Mouse (Mus musculus): ENCODE results near the gene Ptprg. TPM values are rescaled to one million over a fixed set of nuclear protein-coding genes. Genes with fewer than 3 reads are reported as not detected.

Gene Ptprg
- polyA plus RNA-seq, 1 experiment: 16.6 TPM

GRCm38 (mm10) chr14:12107459-12107858, 554.1 kb downstream of the Ptprg start:
- Histone ChIP-seq H3K36me3 (ENCODE audit: control insufficient read depth, insufficient read depth) (no peaks in the 10 kb centered on the region), H3ac (ENCODE audit: control insufficient read depth, insufficient read length, low read depth) (no peak overlapping the region), H3K79me3 (ENCODE audit: low read depth) (no peaks in the 10 kb centered on the region), H3K4me3 (ENCODE audit: insufficient read depth, poor library complexity, severe bottlenecking) (no peak overlapping the region), H3K27me3 (ENCODE audit: control insufficient read depth, insufficient read depth, insufficient read length) (no peaks in the 10 kb centered on the region), H3K79me2 (ENCODE audit: control insufficient read depth, insufficient read depth) (no peaks in the 10 kb centered on the region)
- TF ChIP-seq CEBPB (IDR thresholded peaks at IDR 0.05; ENCODE audit: low read depth) (no peak), MYOD1 (IDR thresholded peaks at IDR 0.05; ENCODE audit: control insufficient read depth, insufficient read length, low read depth) (no peak), MYOG (IDR thresholded peaks at IDR 0.05; ENCODE audit: control insufficient read depth, extremely low read depth, insufficient read length) (no peak)

DNA sequence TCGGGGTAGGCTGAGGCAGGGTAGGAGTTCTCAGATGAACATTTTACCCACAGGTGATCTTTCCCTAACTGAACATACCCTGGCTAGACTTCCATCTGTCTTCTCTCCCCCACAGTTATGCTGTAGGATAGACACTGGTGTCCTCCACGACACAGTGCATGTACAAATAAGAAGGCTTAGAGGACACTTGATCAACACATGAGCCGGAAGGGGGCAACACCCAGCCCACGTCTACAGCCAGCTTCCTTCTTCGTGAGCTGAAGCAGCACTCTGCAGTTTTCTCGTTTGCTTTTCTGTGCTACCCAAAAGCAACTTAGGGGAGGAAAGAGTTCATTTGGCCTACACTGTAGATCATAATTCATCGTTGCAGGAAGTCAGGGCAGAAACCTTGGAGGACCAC, 554.7 kb downstream of the Ptprg start:
- no peaks in the 10 kb centered on the region for H3K36me3 ChIP-seq (ENCODE audit: control insufficient read depth, insufficient read depth)
- no peaks in the 10 kb centered on the region for H3K79me3 ChIP-seq (ENCODE audit: low read depth)
- no peak for TF ChIP-seq USF1 (IDR thresholded peaks at IDR 0.05; ENCODE audit: low read depth)
- H3ac ChIP-seq (ENCODE audit: control insufficient read depth, insufficient read length, low read depth): no peak overlapping the region
- H3K27me3 ChIP-seq (ENCODE audit: control insufficient read depth, insufficient read depth, insufficient read length): no peaks in the 10 kb centered on the region
- H3K4me3 ChIP-seq (ENCODE audit: insufficient read depth, poor library complexity, severe bottlenecking): no peak overlapping the region
- no peaks in the 10 kb centered on the region for H3K79me2 ChIP-seq (ENCODE audit: control insufficient read depth, insufficient read depth)

DNA sequence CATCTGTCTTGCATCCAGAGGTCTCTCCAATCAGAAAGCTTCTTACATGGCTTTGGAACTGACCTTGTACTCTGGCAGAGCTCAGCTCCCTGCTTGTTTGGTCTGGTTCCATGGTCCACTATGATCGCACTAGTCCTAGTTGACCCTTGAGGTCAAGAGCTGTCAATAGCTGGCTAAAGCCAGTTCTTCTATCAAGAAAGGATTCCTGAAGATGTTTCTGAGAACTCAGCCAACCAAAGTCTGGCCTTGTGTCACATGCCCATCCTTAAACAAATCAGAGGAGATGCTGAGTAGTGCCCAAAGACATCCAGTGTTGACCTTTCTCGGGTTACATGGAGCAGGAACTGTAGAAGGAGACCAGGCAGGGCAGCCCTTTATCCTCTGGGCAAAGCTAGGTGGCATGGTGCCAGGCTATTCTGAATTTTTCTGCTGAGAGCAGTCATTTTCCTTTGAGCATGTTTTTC, 559.2 kb downstream of the Ptprg start:
- Histone ChIP-seq H3K27me3 (ENCODE audit: control insufficient read depth, insufficient read depth, insufficient read length) (no peaks in the 10 kb centered on the region), H3K4me3 (ENCODE audit: insufficient read depth, poor library complexity, severe bottlenecking) (no peak overlapping the region), H3K79me3 (ENCODE audit: low read depth) (no peaks in the 10 kb centered on the region), H3K36me3 (ENCODE audit: control insufficient read depth, insufficient read depth) (no peaks in the 10 kb centered on the region), H3K79me2 (ENCODE audit: control insufficient read depth, insufficient read depth) (no peaks in the 10 kb centered on the region), H3ac (ENCODE audit: control insufficient read depth, insufficient read length, low read depth) (no peak overlapping the region)
- peak; percentile 32 for TF ChIP-seq USF1 (IDR thresholded peaks at IDR 0.05; ENCODE audit: low read depth)
- no peak for TF ChIP-seq CTCF (IDR thresholded peaks at IDR 0.05; ENCODE audit: control insufficient read depth, insufficient read depth, insufficient read length)
- TF ChIP-seq MYOD1 (IDR thresholded peaks at IDR 0.05; ENCODE audit: control insufficient read depth, insufficient read length, low read depth): no peak
- TF ChIP-seq MAX (IDR thresholded peaks at IDR 0.05): no peak

DNA sequence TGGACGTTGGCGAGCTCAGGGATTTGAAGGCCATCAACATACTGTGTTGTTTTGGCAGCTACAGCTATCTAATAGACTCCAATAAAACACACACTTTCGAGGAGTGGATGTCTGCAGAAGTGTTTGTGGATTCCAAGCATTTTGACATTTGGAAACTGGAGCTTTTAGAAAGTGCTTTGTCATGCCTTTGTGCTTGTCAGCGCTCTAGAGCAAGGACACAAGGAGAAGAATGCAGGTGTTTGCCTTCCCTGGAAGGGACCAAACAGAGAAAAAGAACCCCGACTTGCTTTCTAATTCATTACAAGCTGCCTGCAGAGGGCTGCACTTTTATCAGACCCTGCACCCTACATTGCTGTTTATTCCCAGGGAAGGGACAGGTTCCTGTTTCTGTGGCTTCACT, 560.0 kb downstream of the Ptprg start:
- Histone ChIP-seq H3K27me3 (ENCODE audit: control insufficient read depth, insufficient read depth, insufficient read length) (no peaks in the 10 kb centered on the region), H3K36me3 (ENCODE audit: control insufficient read depth, insufficient read depth) (no peaks in the 10 kb centered on the region), H3K79me3 (ENCODE audit: low read depth) (no peaks in the 10 kb centered on the region), H3K4me3 (ENCODE audit: insufficient read depth, poor library complexity, severe bottlenecking) (no peak overlapping the region), H3K79me2 (ENCODE audit: control insufficient read depth, insufficient read depth) (no peaks in the 10 kb centered on the region), H3ac (ENCODE audit: control insufficient read depth, insufficient read length, low read depth) (no peak overlapping the region)
- no peak for TF ChIP-seq USF1 (IDR thresholded peaks at IDR 0.05; ENCODE audit: low read depth)

DNA sequence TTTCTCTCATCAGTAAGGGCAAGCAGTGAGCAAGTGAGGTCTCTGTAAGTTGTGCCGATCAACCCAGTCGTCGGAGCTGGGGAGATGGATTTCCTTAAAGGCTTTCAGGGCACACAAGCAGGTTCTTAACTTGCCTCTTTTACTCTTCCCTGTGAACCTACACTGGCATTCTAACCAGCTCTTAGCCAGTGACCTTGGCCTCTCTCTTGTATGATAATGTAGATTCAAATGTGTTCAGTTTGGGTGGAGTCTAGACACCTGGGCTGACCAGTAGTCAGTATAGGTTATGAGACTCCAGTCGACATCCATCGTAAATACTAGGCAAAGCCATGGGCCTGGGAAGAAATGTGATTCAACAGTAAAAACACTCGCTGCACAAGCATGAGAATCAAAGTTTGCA, 560.7 kb downstream of the Ptprg start:
- no peaks in the 10 kb centered on the region for H3K79me2 ChIP-seq (ENCODE audit: control insufficient read depth, insufficient read depth)
- H3ac ChIP-seq (ENCODE audit: control insufficient read depth, insufficient read length, low read depth): no peak overlapping the region
- no peaks in the 10 kb centered on the region for H3K79me3 ChIP-seq (ENCODE audit: low read depth)
- no peaks in the 10 kb centered on the region for H3K27me3 ChIP-seq (ENCODE audit: control insufficient read depth, insufficient read depth, insufficient read length)
- H3K4me3 ChIP-seq (ENCODE audit: insufficient read depth, poor library complexity, severe bottlenecking): no peak overlapping the region
- H3K36me3 ChIP-seq (ENCODE audit: control insufficient read depth, insufficient read depth): no peaks in the 10 kb centered on the region
- no peak for TF ChIP-seq USF1 (IDR thresholded peaks at IDR 0.05; ENCODE audit: low read depth)
- TF ChIP-seq CEBPB (IDR thresholded peaks at IDR 0.05; ENCODE audit: low read depth): no peak
- no peak for TF ChIP-seq FOSL1 (IDR thresholded peaks at IDR 0.05; ENCODE audit: insufficient read depth, low read length, poor library complexity, severe bottlenecking)
- no peak for TF ChIP-seq MAX (IDR thresholded peaks at IDR 0.05)
- TF ChIP-seq MYOG (IDR thresholded peaks at IDR 0.05; ENCODE audit: control insufficient read depth, extremely low read depth, insufficient read length): no peak
- TF ChIP-seq CTCF (IDR thresholded peaks at IDR 0.05; ENCODE audit: control insufficient read depth, insufficient read depth, insufficient read length): no peak
- no peak for TF ChIP-seq MYOD1 (IDR thresholded peaks at IDR 0.05; ENCODE audit: control insufficient read depth, insufficient read length, low read depth)

DNA sequence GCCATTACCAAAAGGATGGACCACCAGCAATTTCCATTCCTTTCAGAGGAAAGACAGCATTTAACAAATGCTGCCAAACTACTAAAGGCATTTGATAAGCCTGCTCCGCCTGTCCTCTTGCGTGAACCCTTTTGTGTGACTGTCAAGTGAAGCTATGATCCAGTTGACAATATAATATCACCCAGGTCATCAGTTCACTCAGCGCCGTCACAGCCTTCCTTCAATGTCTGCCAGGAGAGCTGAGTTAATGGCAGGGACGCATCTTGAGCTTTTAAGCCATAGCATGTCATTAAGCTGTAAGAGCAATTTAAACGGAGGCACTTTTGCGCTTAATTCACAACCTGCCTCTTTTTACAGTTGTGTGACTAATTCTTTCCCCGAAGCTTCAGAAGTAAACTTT, 565.9 kb downstream of the Ptprg start:
- no peaks in the 10 kb centered on the region for H3K79me3 ChIP-seq (ENCODE audit: low read depth)
- no peak overlapping the region for H3K4me3 ChIP-seq (ENCODE audit: insufficient read depth, poor library complexity, severe bottlenecking)
- no peaks in the 10 kb centered on the region for H3K36me3 ChIP-seq (ENCODE audit: control insufficient read depth, insufficient read depth)
- H3K79me2 ChIP-seq (ENCODE audit: control insufficient read depth, insufficient read depth): no peaks in the 10 kb centered on the region
- TF ChIP-seq FOSL1 (IDR thresholded peaks at IDR 0.05; ENCODE audit: insufficient read depth, low read length, poor library complexity, severe bottlenecking): no peak
- no peak for TF ChIP-seq MYOG (IDR thresholded peaks at IDR 0.05; ENCODE audit: control insufficient read depth, extremely low read depth, insufficient read length)
- TF ChIP-seq CTCF (IDR thresholded peaks at IDR 0.05; ENCODE audit: control insufficient read depth, insufficient read depth, insufficient read length): no peak
- no peak for TF ChIP-seq CEBPB (IDR thresholded peaks at IDR 0.05; ENCODE audit: low read depth)
- TF ChIP-seq USF1 (IDR thresholded peaks at IDR 0.05; ENCODE audit: low read depth): no peak
- no peak for TF ChIP-seq MAX (IDR thresholded peaks at IDR 0.05)
- TF ChIP-seq MYOD1 (IDR thresholded peaks at IDR 0.05; ENCODE audit: control insufficient read depth, insufficient read length, low read depth): no peak
- H3ac ChIP-seq (ENCODE audit: control insufficient read depth, insufficient read length, low read depth): no peak overlapping the region
- H3K27me3 ChIP-seq (ENCODE audit: control insufficient read depth, insufficient read depth, insufficient read length): no peaks in the 10 kb centered on the region

- Histone ChIP-seq H3ac (ENCODE audit: control insufficient read depth, insufficient read length, low read depth) (no peak overlapping the region), H3K36me3 (ENCODE audit: control insufficient read depth, insufficient read depth) (no peaks in the 10 kb centered on the region), H3K27me3 (ENCODE audit: control insufficient read depth, insufficient read depth, insufficient read length) (no peaks in the 10 kb centered on the region), H3K79me3 (ENCODE audit: low read depth) (no peaks in the 10 kb centered on the region), H3K79me2 (ENCODE audit: control insufficient read depth, insufficient read depth) (no peaks in the 10 kb centered on the region), H3K4me3 (ENCODE audit: insufficient read depth, poor library complexity, severe bottlenecking) (no peak overlapping the region)
- no peak for TF ChIP-seq FOSL1 (IDR thresholded peaks at IDR 0.05; ENCODE audit: insufficient read depth, low read length, poor library complexity, severe bottlenecking)
- no peak for TF ChIP-seq CTCF (IDR thresholded peaks at IDR 0.05; ENCODE audit: control insufficient read depth, insufficient read depth, insufficient read length)
- no peak for TF ChIP-seq CEBPB (IDR thresholded peaks at IDR 0.05; ENCODE audit: low read depth)
- no peak for TF ChIP-seq USF1 (IDR thresholded peaks at IDR 0.05; ENCODE audit: low read depth)
- no peak for TF ChIP-seq MAX (IDR thresholded peaks at IDR 0.05)
- TF ChIP-seq MYOD1 (IDR thresholded peaks at IDR 0.05; ENCODE audit: control insufficient read depth, insufficient read length, low read depth): no peak
- TF ChIP-seq MYOG (IDR thresholded peaks at IDR 0.05; ENCODE audit: control insufficient read depth, extremely low read depth, insufficient read length): no peak
These were observed 568.6 kb downstream of the Ptprg start for GRCm38 (mm10) chr14:12121906-12122305.

Data from C2C12 (cell line).